Mouse (Mus musculus) kidney, postnatal 36 days (tissue): ENCODE results near the gene Vti1a.

Source experiments
- DNase-seq, 2 experiments: peaks; one replicate each; pipeline ENCODE4 v3.0.0; 2021 to 2022; ENCODE audit warnings: mixed read lengths in 2 of 2

Gene Vti1a

DNA sequence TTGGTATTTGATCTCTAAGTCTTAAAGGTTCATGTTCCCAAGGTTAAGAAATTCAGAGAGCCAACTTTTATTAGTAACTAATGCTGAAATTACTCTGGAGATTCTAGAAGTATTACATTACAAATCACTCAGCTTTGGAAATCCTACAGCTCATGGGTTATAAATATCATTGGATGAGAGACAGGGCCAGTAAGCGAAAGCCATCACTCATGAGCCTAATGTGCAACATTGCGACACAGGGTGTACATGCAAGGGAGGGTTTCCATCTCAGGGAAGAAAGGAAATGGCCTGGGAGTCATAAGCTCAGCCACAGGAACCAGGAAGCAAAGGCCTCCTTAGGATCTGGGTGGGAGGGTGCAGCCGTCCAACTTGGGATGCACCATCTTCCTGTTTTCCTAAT lies 213.9 kb downstream of the Vti1a start:
- no peak for DNase-seq

DNA sequence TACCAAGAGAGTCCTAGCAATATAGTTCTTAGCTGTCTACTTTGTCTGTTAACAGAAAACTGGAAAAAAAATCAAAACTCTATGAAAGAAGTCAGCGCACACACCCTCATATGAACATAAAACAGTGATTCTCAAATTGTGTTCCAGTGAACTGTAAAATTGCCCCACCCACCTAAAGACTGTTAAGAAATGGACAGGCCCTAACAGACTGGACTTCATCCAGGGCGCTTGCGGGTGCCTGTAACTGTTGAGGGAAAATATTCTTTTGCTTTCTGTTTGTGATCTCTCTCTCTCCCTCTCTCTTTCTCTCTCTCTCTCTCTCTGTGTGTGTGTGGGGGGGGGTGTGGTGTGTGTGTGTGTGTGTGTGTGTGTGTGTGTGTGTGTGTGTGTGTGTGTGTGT lies 216.6 kb downstream of the Vti1a start:
- DNase-seq = no peak

DNA sequence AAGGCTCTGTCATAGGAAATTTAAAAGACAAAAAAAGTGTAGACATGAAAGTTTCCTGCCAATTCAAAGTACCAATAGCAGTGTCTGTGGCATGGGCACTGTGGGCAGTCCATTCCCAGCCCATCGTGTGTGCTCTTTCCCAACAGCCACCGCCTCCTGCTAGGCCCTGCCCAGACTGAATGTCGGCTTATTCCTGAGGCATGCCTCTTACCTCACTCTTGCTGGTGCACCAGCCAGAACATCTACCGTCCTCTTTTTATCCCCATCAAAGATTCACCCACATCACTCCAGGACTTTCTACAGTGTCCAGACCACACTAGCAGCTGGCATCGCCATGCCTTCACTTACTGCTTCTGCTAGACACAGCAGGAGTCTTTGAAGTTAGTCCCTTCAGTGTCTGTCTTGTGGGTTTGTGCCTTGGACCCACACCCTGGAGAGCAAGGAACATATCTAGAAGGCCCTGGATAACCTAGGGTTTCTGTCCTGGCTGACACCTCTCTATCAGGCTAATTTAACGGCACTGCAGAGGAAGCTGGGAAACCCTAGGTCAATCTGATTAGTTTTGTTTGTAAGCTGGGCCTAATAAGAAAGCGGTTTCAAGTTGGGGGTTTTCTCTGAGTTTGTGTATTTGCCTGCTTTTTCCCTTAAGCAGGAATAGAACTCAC lies 220.3 kb downstream of the Vti1a start:
- DNase-seq = no peak

DNA sequence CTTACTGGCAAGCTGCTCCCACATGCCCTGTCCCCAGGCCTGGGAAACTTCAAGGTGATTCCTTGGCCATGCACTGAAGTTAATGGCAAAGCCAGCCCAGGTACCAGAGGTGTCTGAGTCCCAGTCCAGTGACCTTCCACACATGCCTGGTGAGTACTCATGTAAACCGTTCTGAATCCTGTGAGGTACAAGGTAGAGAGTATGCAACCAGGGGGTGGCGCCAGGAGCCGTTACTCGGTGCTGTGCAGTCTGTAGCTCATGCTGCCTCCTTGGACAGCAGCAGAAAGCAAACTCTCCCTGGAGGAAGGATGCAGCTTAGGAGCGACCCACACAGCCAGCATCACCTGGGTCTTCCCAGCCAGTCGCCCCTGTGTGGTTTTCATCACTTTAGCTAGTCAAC lies 221.6 kb downstream of the Vti1a start:
- DNase-seq = peak; percentile 86 to 88

DNA sequence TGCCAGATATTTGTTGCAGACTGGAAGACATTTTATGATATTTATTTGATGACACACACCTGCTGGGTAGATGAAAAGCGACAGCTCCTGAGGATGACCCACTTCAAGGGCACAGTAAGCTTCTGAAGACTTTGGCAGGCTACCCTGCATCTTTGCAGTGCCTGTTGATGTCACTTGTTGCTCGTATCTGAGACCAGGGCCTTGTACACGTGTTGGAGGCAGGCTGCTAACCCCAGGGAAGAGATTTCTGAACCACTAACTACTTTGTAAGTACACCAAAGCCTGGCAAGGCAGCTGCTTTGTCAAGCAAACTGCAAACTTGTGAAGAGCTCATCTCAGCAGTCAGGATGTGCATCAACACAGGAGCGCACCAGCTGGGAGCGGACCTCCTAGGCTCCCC lies 225.5 kb downstream of the Vti1a start:
- no peak for DNase-seq

DNA sequence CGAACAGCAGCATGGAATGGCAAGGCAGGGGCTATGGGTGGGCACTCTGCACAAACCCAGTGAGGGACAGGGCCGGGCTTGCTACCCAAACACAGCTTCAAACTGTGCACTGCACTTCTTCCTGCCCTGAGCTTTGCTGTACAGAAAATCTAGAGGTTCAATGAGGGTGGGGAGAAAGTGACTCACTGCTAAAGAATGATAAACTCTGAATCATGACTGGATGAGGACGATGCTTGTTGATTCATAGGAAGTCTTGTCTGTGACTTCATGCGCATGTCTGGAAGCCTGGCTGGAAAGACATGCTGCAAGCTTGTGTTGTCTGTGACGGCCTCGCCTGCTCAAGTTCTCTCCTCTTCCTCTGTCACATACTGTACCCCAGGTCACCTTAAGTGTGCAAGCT lies 226.4 kb downstream of the Vti1a start:
- DNase-seq = no peak

DNA sequence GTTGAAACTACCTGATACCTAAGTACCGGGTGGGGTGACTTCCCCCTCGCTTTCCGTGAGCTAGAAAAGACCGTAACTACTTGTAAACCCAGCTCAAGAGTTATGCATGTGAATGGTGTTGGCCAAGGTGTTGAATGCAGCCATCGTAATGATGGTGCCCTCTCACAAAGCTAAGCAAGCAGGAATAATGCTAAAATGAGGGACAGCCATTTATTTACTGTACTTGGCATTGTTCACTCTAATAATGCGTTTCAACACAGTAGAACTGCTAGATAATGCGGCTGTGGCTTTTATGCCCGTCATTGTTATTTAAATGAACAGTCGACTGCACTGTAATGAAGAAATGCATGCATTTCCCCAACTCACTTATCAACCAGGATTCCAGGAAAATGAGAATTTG lies 227.1 kb downstream of the Vti1a start:
- DNase-seq = no peak

DNA sequence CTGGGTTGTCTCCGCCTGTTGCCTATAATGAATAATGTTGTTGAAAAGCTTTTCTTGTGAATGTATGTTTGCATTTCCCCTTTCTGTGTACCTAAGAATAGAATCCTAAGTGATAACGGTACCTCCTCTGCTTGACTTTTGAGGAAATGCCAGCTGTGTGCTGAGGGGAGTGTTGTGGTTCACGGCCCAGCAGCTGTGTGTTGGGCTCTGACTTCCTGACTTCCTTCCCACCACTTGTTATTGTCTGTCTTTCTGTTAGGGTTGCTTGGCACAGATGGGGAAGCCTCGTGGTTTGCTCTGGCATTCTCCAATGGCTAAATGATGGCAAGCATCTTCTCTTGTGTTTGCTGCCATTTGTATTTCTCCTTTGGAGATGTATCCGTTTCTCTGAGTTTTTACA lies 228.4 kb downstream of the Vti1a start:
- DNase-seq = no peak

DNA sequence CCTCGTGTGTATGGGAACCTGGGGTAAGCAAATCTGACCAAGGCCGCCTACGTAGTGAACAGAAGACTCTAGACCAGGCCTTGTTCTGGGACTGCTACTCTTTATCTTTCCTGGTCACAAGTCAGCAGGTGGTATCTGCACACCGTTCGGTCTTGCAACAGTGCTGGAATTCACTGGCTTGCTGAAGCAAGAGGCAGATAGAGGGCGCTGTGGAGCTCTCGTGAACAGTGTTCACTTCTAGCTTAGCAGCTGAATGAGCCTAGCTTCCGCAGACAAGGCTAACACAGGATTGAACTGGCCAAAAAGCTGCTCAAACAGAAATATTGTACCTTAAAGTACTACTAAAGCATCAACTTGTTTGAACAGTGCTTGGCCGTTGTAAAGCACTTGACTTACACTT lies 229.4 kb downstream of the Vti1a start:
- peak; percentile 89 to 95 for DNase-seq

DNA sequence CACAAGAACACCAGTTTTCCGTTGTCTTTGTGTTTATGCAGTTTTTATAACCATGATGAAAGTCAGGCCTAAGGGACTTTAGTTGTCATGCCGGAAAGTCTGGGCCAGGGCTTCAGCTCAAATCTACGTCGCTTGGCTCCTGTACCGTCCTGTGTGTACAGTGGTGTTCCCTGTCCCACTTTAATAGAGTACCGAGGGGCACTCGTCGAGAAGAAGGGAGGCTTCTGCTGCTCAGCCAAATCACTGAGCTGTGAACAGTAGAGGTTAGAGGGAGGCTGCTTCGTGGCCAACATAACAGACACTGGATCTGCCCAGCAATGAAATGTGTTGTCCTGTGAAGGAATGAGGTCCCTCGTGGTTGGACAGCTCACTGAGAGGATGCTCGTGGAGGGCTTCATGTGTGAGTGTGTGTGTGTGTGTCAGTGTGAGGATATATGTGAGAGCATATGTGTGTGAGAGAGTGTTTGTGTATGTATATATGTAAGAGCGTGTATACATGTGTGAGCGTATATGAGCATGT lies 230.0 kb downstream of the Vti1a start:
- DNase-seq = no peak

DNA sequence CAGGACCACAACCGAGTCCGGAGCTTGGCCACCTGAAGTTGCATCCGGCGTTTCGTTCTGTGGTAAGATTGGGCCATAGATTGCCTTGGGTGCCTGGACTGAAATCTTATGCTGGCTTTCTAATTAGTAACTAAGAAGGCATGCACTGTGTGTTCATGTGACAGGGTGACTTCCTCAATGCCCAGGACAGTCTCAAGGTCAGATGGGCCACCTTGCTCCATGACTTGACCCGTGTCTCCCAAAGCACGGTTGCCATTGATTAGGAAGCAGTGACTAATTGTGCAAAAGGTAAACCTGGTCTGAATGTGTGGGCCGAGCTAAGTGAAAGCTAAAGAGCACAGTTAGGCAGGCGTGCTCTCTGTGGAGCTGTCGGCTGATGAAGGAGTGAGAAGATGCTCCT lies 232.1 kb downstream of the Vti1a start:
- DNase-seq = no peak

DNA sequence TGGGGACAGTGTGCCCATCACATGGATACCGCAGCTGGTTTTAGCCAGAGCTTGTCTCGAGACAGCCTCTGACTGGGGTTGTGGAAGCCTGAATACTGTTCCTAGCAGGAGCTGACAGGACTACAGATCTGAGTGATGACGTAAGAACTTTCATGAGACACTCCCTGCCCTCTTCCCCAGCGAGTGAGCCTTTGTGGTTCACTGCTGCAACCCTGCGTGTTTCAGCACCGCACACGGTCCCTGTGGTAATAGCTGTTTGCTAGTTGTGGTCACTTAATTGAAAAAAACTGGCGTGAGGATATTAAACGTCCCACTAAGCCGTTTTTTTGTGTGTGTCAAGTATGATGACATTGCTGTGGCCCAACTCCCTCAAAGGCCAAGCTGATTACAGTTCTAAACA lies 232.6 kb downstream of the Vti1a start:
- DNase-seq = no peak

DNA sequence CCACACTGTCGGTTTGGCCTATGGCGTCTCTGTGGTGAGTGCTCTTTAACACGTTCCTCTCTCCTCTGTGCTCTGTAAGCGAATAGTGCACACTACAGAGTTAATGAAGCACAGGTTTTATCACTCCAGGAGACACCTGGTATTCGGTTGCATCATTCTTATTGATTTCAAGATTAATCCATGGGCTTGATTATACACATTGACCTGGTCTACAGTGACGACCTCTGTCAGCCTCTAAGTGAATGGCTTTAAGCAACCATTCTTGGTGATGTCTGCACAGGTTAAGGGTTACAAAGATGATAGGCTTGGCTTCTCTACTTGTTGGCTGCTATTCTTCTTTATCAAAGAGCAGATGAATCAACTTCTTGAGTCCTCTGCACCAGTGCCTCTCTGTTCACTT lies 234.1 kb downstream of the Vti1a start:
- DNase-seq = no peak

DNA sequence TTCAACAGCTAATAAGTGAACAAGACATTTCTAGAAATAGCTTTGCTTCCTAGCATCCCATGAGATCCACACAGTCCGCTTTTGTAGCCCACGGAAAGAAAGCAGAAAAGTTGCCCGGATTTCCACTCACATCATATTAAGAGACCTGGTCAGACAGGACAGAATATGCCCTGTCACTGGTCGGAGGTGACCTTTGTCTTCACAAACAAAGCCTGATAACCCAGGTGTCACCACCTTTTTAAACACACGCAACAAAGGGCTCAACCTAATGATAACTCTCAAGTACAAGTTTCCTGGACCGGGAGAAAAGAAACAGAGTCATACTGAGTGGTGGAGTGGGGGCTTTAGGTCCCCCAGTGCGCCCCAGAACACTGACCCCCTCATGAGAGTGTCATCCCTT lies 236.2 kb downstream of the Vti1a start:
- no peak for DNase-seq

DNA sequence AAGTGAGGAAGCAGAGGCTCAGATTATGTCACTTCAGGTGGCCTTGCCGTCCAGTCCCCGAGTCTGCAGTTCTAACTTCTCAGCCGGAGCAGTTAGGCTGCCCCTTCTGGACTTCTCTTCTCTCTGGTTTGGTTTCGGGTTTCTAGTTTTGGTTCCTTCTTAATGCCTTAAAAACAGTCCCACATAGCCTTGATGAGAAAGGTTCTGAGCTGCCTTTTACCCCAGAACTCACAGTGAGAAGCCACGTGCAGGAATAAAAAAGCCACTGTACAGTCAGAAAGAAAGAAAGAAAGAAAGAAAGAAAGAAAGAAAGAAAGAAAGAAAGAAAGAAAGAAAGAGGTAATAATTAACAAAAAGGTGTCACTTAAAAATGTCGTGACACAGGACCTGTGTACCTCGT lies 236.8 kb downstream of the Vti1a start:
- no peak for DNase-seq

DNA sequence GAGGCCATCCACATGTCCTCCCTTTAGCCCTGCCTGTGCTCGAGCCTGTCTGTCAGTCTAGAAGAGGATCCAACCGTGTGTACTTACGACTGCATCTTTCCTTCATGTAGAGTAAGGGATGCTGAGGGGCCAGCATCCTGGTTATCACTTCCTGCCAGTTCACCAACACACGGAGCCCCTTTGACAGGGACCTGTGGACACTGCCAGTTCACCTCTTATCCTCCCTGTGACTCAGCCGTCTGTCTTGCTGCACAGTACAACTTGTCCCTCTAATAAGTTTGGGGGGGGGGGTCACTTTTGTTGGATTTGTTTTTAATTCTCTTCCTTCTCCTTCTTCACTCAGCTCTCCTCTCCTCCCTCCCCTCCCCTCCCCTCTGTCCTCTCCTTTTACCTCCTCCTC lies 238.2 kb downstream of the Vti1a start:
- DNase-seq = no peak

DNA sequence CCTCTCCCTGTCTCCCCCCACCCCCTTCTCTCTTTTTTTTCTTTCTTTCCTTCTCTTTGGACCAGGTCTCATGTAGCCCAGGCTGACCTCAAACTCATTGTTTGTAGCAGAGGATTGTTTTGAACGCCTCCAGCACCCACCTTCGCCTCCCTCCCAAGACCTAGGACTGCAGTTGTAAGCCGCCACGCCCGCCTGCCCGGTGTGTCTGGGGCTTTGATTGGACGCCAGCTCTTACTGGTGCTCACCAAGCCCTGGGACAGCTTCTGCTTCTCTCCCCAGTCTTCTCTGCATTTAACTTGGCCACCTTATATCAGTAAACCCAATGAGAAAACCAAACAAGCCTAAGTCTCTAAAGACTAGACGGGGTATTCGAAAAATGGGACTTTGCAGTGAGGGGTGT lies 238.6 kb downstream of the Vti1a start:
- no peak for DNase-seq

DNA sequence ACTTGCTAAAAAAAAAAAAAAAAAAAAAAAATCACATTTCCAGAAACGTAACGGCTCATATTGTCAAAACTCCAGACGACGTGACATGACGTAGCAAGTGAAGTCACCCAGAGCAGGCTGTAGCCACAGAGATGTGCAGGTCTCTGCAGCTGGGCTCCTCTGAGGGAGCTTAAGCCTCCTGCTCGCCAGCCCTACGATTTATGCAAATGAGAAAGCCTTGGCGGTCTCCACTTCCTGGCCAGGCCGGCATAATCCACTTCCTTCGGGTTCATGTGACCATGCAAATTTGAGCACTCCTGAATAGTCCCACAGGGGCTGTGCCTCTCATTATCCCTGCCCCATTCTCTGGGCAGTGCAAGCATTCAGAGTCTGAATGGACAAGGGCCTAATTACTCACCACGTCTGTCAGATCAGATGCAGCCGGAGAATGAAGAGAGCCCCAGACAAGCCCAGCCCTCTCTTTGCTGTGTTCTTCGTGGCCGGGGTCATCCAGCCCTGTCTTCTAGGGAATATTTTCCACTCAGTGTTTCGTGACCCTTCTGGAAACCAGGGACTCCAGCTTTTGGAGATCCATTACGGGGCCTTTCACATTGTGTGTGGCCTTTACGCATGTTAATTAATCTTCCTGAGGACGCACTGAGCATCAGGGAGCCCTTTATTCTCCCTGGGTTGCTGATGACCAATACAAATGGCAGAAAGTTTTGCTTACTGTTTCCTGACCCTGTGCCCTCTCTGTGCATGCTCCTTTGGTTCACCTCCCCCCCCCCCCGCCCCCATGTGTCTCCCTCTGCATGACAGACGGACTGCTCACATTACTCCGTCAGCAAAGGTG lies 240.3 kb downstream of the Vti1a start:
- peak; percentile 55 to 56 for DNase-seq

DNA sequence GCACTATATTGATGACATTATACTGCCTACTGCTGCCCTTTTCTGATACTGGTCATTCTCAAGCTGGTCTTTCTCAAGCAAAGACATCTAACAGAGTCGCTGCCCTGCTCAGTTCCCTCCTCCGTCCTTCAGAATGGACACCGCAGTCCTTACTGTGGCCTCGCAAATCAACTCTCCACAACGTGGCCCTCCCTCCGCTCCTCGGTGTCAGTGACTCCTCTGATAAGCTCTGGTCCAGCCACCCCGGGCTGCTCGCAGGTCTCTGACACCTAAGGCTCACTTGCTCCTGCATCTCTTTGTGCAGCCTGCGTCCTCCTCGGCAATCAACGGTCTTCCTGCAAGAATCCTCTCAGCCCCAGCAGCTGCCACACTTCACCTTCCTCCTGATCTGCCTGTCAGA lies 243.2 kb downstream of the Vti1a start:
- no peak for DNase-seq

DNA sequence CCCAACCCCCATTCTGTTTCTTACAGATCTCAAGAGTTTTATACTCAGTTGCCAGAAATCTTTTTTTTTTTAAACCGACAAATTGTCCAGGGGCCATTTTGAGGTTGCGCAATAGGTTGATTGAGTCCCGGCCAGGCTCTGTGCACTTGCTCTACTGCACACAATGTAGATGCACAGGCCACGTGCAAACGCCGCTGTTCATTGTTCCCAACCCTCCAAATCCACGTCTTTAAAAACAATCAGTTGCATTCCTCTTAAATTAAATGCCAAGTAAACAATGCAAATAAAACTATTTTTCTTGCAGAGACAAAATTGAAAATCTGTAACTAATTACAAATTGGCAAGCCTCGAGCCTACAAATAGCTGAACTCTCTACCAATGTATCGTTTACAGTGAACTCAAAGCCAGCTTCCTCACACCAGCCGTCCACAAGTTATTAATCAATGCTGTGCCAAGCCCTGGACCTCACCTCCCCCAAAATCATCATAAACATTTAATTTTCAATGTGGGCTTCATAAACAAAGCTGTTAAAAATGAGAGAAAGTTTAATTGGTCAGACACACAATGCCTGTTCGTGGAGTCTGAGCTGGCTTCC lies 244.1 kb downstream of the Vti1a start:
- no peak for DNase-seq

DNA sequence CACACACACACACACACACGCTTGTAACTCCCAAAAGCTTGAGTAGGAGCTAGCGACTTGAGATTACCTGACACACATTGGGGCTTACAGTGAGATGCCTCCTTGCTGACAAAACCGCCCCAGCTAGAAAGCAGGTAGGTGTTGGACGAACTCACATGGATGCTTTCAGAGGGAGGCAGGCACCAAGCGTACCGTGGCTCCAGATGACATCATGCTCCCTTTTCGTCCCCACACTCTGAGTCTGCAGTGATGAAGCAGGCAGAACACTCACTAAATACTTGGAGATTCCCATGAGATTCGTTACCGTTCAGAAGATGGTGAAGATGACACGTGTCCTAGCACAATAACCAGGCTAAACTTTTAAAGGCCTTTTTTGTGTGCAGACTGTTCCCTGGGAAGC lies 245.4 kb downstream of the Vti1a start:
- DNase-seq = no peak

DNA sequence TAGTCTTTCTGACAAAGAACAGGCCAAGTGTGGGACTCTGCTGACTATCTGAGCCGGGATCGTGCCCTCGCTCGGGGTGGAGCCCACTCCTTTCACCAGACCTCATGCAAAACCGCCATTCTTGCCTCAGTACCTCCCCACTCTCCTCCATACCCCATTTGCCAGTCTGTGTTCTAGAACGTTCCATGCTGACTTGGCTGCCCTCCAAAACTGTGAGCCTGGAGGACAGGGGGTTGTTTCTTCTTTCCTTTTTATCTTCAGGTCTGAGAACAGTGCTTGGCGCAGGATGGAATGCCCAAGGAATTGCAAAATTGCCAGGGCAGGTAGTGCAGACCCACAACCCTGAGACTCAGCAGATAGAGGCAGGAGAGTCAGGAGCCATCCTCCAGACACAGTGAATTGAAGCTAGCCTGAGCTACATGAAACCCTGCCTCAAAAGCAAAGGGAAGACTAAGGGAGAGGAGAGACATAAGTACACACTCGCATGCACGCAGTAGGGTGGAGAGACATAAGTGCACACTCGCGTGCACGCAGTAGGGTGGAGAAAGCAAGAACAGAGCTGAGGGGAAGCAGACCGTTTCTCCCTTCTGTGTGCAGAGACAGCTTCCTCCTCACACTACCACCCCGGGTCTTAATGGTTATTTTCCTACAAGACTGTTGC lies 246.5 kb downstream of the Vti1a start:
- peak in 1 of 2 experiments; percentile 25 for DNase-seq

DNA sequence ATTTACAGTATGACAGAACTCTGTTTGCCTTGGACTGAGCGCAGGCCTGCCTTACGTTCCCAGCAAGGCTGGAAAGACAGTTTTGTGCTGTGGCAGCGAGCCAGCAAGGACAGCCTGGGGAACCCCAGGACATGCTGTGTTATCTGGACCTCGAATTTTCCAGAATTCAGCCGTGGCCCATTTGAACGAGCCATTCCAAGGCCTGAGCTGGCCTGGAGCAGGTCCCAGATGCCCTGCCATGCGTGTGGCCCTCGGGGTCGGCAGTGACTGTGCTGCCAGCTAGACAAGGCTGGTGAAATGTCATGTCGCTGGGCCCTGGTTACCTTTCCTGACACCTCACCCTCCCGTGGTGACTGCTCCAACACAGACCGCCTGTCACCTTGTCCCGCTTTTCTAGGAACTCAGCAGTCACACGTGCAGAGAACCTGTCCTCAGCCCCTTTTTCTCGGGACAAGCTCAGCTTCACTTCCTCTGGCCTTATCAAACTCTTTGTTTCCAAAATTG lies 247.1 kb downstream of the Vti1a start:
- peak in 1 of 2 experiments; percentile 38 for DNase-seq
